Mouse (Mus musculus): ENCODE data around the gene Snf8. TPM values are rescaled to one million over a fixed set of nuclear protein-coding genes. Genes with fewer than 3 reads are reported as not detected.

Gene Snf8
- total RNA-seq, 2 experiments from 2014 or later = 74.3 to 78.8 TPM

DNA sequence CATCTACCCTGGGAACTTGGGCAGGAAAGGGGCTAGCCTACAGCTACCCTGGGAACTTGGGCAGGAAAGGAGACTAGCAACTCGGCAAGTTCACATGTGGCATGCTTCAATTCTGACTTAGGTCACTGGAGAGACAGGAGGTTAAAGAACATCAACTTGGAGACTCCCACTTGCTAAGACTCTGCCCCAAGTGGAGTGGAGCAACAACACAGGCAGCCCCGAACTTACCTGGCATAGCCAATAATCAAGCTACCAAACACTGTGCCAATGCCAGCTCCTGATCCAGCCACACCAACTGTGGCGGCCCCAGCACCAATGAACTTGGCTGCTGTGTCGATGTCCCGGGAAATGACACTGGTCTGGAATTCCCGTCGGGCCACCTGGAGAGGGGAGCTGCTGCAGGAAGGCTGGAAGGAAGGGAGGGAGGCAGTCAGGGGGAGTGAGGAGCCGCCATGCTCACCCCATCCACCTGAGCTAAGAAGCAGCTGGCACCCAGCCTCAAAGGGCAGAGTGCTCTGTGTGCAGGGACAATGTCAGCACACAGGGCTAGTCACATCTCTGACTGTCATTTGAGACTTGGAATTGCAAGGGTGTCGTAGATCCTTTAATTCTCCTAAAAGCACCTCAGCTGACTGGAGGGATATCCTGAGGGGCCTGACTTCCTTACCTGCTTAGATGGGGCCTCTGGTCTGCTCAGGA is 38.8 kb downstream of the Snf8 start:
- DNase-seq (ENCODE audit: low spot score in 2 of 2) = no peak

DNA sequence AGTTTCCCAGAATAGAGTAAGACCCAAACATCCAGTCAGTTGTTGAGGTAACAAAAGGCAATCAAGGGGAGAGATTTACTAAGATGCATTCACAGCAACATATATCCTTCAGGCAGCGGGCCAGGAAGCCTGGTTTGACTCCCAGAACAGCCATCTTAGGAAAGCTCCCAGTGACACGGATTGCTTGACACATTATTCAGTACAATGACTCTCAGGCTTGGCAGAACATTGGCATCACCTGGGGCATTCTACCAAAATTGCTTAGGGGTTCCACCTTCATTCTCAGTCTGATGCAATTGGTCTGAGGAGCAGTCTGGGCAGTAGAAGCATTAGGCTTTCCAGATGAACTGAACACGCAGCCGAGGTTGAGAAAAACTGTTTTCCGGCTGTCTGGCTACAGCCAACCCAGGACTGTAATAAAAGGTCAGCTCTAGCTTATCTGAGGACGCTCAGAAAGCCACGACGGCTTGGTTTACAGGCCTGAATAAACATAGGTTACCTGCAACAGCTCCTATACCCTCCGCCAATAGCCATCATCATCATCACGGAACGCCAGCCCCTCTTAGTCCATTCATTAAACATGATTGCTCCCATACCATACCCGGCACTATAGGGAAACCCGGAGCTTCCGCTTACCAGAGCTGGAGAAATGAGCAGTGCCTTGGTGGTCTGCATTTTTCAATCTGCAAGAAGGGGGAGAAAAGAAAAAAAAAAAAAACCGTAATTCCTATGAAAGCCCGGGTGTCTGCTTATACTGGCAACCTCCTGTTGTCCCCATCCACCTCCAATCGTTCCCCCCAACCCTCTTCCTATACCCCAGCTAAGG is 39.9 kb downstream of the Snf8 start:
- no peak for DNase-seq (ENCODE audit: low spot score in 2 of 2)

DNA sequence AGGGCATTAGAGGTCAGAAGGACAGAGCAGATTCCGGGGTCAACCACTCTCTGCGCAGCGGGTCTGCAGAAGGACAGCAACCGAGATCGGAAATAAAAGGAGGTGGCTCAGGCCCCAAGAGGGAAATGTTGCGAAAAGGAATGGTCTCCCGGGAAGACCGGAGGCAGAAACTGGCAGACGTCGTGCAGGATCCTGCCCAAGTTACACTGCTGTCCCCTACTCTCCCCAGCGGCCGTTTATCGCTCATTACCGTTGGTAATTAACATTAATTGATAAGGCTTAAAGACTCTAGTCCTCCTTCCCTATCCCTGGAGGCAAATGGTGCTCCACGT is 40.5 kb downstream of the Snf8 start:
- no peak for DNase-seq (ENCODE audit: low spot score in 2 of 2)

DNA sequence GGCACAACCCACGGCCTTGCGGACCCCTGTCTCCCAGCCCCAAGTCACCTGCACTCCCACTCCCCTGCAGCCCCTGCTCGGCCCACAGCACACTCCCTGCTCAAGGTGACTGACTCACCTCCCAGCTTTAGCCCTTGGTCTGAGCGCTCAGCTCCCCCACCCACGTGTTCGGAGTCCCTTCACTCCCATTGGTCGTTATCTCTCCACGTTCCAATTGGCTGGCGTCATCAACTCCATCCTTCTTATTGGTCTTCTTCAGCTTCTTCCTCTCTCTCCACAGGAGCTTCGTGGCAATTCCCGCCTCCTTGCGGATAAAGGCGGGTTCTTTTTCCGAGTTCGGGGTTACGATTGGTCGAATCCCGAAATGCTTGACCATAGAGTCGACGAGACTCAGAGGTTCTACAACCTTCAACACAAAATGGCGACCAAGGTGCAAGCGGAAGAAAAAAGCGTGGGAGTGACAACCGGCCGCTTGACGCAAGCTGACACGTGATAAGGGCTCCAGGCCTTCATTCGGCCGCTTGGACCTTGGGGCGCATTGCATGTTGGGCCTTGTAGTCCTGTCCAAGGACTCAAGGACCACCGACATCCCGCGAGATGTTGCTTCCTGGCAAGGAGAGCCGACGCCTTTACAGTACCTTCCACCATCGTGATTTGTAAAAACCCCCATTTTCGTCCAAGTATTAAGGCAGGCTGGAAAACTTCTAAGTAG is 41.0 kb downstream of the Snf8 start, which contains the start of gene Atp5g1:
Gene Atp5g1 (minus strand): TSS at position 162 of the 712 bp plus-strand sequence.
- peak; percentile 83 to 93 for DNase-seq (ENCODE audit: low spot score in 2 of 2)

DNA sequence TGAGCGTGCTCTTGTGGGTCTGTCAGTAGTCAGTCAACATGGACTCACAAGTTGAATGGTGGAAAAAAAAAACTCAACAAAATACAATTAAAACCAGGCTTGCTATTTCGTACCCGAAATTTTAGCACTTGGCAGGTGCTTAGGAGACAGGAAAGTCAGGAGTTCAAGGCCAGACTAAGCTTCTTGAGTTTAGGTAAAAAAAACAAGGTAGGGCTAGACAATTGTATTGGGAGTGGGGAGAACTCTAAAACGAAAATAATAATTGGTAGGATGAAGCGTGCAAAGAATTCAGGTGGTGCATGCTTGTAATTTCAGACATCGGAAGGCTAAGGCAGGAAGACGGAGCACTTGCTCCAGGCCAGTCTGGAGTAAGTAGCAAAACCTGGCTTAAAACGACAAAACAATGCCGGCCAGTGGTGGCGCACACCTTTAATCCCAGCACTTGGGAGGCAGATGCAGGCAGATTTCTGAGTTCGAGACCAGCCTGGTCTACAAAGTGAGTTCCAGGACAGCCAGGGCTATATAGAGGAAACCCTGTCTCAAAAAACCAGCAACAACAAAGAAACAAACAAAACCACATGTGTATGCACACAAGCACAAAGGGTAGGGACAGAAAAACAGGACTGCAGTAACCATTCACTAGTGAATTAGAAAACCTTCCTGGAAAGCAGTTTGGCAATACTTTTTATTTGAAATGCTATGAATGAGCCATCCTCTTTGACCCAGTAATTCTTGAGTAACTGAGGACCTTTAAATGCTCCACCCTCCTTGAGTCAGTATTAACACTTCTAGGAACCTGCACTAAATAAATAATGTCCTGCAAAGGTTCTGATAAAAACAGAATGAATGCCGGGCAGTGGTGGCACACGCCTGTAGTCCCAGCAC is 41.8 kb downstream of the Snf8 start:
- no peak for DNase-seq (ENCODE audit: low spot score in 2 of 2)

DNA sequence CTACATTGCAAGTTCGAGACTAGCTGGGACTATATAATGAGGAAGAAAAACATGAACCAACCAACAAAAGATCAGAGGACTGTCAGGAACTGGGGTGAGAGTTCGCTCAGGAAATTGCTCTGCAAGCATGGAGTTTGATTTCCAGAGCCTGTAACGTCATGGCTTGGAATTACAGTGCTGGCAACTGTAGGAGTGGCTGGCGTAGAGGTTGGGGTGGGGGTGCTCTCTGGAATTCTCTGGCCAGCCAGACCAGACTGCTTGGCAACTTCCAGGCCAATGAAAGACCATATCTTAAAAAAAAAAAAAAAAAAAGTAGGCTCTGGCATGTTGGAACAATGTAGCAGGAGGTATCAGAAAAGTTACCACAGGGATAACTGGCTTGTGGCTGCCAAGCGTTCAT is 46.1 kb downstream of the Snf8 start:
- no peak for DNase-seq (ENCODE audit: low spot score in 2 of 2)

DNA sequence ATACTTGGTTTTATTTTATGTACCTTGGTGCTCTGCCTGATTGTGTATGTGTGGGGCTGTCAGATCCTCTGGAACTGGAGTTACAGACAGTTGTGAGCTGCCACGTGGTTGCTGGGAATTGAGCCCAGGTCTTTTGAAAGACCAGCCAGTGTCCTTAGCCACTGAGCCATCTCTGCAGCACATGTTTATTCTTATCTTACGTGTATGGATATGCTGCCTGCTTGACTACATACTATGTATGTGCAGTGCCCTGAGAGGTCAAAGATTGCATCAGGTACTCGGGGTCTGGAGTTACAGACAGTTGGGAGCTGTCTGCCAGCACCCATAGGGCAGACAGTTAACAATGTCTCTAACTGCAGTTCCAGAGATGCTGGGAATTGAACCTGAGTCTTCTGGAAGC is 48.0 kb downstream of the Snf8 start:
- no peak for DNase-seq (ENCODE audit: low spot score in 2 of 2)

DNA sequence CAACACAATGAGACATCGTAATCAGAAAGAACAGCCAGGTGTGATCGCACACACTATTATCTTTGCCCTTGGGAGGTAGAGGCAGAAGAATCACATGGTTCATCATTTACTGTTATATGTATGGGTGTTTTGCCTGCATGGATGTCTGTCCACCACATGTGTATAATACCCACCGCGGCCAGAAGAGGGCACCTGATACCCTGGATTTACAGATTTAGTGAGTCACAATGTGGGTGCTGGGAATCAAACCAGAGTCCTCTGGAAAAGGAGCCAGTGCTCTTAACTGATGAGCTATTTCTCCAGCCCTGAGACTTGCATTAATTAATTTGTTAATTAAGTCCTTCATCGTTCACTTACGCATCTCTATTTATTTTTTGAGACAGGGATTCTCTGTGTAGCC is 53.3 kb downstream of the Snf8 start:
- no peak for DNase-seq (ENCODE audit: low spot score in 2 of 2)

DNA sequence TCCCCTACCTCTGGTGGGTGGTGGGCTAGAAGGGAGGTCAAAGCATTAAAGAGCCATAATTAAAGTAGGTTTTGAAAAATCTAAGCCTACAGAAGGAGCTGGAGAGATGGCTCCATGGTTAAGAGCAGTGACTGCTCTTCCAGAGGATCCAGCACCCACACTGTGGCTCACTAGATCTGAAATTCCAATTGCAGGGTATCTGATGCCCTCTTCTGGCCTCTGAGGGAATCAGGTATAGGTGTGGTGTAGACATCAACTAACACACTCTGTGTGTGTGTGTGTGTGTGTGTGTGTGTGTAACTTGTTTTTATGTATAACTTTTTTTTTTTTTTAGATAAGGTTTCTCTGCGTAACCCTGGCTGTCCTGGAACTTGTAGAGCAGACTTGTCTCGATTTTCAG is 56.4 kb downstream of the Snf8 start:
- no peak for DNase-seq (ENCODE audit: low spot score in 2 of 2)

DNA sequence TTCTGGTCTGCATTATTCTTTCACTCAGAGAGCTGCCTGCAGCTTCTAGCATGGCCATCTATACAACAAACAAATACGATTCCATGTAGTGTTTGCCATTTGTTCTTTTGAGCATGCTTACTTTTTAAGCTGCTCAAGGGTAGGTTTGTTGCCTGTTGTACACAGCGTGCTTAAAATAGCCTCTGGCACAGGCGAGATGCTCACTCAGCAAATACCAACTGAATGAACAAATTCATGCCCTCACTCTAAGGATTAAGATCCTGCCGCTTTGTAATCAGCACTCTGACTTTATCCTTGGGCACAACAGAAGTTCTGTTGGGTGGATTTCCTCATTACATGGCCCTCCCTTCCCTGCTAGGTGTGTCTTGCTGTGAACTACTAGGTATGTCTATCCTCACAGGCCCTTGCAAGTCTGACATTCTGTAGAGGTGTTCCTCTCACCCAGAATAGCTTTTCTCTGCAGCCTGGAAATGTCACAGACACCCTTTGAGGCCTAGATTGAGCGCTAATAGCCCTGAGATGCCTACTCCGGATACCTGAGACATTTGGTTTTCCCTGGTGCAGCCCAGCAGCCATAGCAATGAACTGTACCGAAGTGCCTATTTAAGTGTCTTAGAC is 58.1 kb downstream of the Snf8 start:
- no peak for DNase-seq (ENCODE audit: low spot score in 2 of 2)

DNA sequence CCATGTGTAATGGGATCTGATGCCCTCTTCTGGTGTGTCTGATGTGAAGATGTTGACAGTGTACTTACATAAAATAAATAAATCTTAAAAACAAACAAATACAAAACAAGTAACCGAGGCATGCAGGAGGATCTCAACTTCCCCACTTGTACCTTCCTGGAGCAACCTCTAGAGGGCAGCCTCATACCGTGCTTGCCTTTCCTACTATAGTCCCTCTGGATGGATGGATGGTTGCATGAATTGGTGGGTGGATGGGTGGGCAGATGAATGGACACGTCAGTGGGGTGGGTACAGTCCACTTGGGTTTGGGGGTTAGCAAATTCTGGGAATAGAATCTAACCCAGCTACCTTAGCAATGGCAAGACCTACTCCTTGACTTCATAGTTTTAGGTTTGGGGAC is 58.7 kb downstream of the Snf8 start:
- peak in 1 of 2 experiments; percentile 20 for DNase-seq (ENCODE audit: low spot score in 2 of 2)

Other genes starting within 250 kb of the Snf8 start
- gene Phospho1, start 210.4 kb upstream of the Snf8 start, total RNA-seq (2021) = 10 to 100 TPM; 25.5 to 26.0 TPM
- 10 to 100 TPM; 17.2 to 23.1 TPM for gene Gngt2, start 197.7 kb upstream of the Snf8 start, total RNA-seq (2021)
- gene Abi3, start 192.4 kb upstream of the Snf8 start, total RNA-seq (2021) = 10 to 100 TPM; 18.6 to 18.8 TPM
- under 1 TPM in 1 of 2 experiments, not detected in 1; 0.28 TPM for gene B4galnt2, start 120.0 kb upstream of the Snf8 start, total RNA-seq (2021)
- gene Igf2bp1, start 28.9 kb upstream of the Snf8 start, total RNA-seq (2021) = 10 to 100 TPM; 19.4 to 27.3 TPM
- gene Gip, start 10.3 kb upstream of the Snf8 start, total RNA-seq (2021) = not detected
- 10 to 100 TPM; 54.9 to 57.8 TPM for gene Ube2z, start 30.5 kb downstream of the Snf8 start, total RNA-seq (2021)
- 100 to 1,000 TPM; 332 to 356 TPM for gene Atp5g1, start 40.8 kb downstream of the Snf8 start, total RNA-seq (2021)
- gene Calcoco2, start 77.1 kb downstream of the Snf8 start, total RNA-seq (2021) = not detected
- not detected for gene Ttll6, start 98.9 kb downstream of the Snf8 start, total RNA-seq (2021)
- gene Hoxb13, start 159.4 kb downstream of the Snf8 start, total RNA-seq (2021) = not detected
- 10 to 100 TPM; 86.0 to 93.6 TPM for gene Hoxb9, start 236.6 kb downstream of the Snf8 start, total RNA-seq (2021)
- gene Hoxb8, start 247.0 kb downstream of the Snf8 start, total RNA-seq (2021) = 10 to 100 TPM; 58.4 to 61.2 TPM

Data from adrenal gland, postnatal 4 days (tissue).